Mouse (Mus musculus) ES-E14 (cell line): ENCODE results near the gene Rab5b. TPM values are rescaled to one million over a fixed set of nuclear protein-coding genes. Genes with fewer than 3 reads are reported as not detected.

Source experiments
- DNase-seq: peaks from one replicate; pipeline ENCODE4 v3.0.0-alpha.2; 2013; ENCODE audit warnings: low read depth, low spot score
- H3K27ac ChIP-seq: 2 replicates; pipeline ENCODE4 v1.5.1; 2012; ENCODE audit warnings: low read depth, mild to moderate bottlenecking, low read length, moderate library complexity, mixed read lengths; ENCODE audit not compliant: poor library complexity, insufficient read depth, severe bottlenecking
- H3K36me3 ChIP-seq: 2 replicates; pipeline ENCODE4 v1.6.1; 2012; ENCODE audit warnings: mild to moderate bottlenecking, low read length, moderate library complexity, mixed read lengths; ENCODE audit not compliant: control insufficient read depth, poor library complexity, insufficient read depth, severe bottlenecking
- H3K4me1 ChIP-seq, 2 experiments: fragments of 150-350 bp in 1 of 2; sonication (generic) in 1 of 2; 2 replicates each; pipeline ENCODE4 v1.6.1; 2012; ENCODE audit warnings: low read length in 2 of 2, mild to moderate bottlenecking in 1 of 2, mixed read lengths in 1 of 2; ENCODE audit not compliant: control insufficient read depth in 2 of 2, insufficient read depth in 2 of 2, poor library complexity in 1 of 2
- H3K4me3 ChIP-seq, 2 experiments: fragments of 150-350 bp in 1 of 2; sonication (generic) in 1 of 2; 2 replicates each; pipeline ENCODE4 v1.5.1; 2012; ENCODE audit warnings: low read length in 2 of 2, low read depth in 1 of 2, mild to moderate bottlenecking in 1 of 2, mixed read lengths in 1 of 2; ENCODE audit not compliant: insufficient read depth in 1 of 2, poor library complexity in 1 of 2, severe bottlenecking in 1 of 2
- H3K9ac ChIP-seq: 2 replicates; pipeline ENCODE4 v1.6.1; 2012; ENCODE audit warnings: low read depth, mild to moderate bottlenecking, low read length, mixed read lengths; ENCODE audit not compliant: poor library complexity, insufficient read depth, severe bottlenecking
- H3K9me3 ChIP-seq: fragments of 150-350 bp; sonication (generic); 2 replicates; pipeline ENCODE4 v1.6.1; 2012; ENCODE audit warnings: low read depth, mild to moderate bottlenecking, low read length; ENCODE audit not compliant: control insufficient read depth, insufficient read depth
- CHD2 ChIP-seq: IDR thresholded peaks from 2 replicates; pipeline ENCODE4 v1.6.1; 2014; ENCODE audit warnings: mild to moderate bottlenecking, low read depth, low read length, inconsistent platforms
- HCFC1 ChIP-seq: IDR thresholded peaks from 2 replicates; pipeline ENCODE4 v1.6.1; 2012; ENCODE audit warnings: low read length, inconsistent platforms, borderline replicate concordance; ENCODE audit not compliant: insufficient read depth
- MAFK ChIP-seq: IDR thresholded peaks from 2 replicates; pipeline ENCODE4 v1.6.1; 2014; ENCODE audit warnings: mild to moderate bottlenecking, low read depth, low read length, inconsistent platforms; ENCODE audit not compliant: insufficient read depth
- ZC3H11A ChIP-seq: IDR thresholded peaks from 2 replicates; pipeline ENCODE4 v1.6.1; 2012; ENCODE audit warnings: low read depth, mild to moderate bottlenecking, inconsistent platforms, low read length, borderline replicate concordance
- ZNF384 ChIP-seq: IDR thresholded peaks from 2 replicates; pipeline ENCODE4 v1.6.1; 2012; ENCODE audit warnings: low read depth, low read length, inconsistent platforms
- in situ Hi-C, 2 experiments: fragments of 600-800 bp; cut with MboI; formaldehyde crosslinking; loops; one replicate each; pipeline ENCODE4 v1.15.1; 2025; ENCODE audit warnings: low sequenced_read_pairs in 2 of 2, inconsistent platforms in 1 of 2; ENCODE audit not compliant: unreplicated experiment in 2 of 2
- total RNA-seq: library from RNA; depleted of rRNA; stranded (reverse); fragments of 300-350 nt; gene quantifications from 2 replicates; pipeline ENCODE4 v1.2.3, GENCODE M21; 2012

Rab5b gene
- total RNA-seq, 1 experiment, result 32.8 TPM

DNA sequence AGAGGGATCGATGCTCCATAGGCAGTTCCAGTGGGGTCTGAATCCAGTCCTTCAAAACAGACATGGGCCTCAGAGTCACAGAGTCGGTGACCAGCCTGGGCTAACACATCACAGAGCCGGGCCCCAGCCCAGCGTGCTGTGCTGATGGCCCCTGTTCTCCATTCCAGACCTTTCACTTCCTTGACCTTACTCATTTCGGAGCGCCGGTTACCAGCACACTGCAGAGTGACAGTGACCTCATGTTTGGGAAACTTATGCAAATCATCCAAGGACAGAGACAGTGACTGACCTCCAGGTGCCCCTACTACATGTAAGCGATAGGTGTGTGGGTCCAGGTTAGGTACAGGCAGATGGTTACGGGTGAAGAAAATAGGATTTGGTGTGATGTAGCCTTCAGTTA lies 24.9 kb downstream of the Rab5b start:
- in situ Hi-C loops, result loop anchor here in 1 of 2 experiments (10.0 kb wide), 1 partner anchor 56 kb away; no protein-coding TSS in a partner anchor
- H3K4me3 ChIP-seq, result no peak overlapping the region
- H3K4me1 ChIP-seq, result peaks cover 0 to 4% of the 10 kb centered on the region in 2 experiments; a peak in 2 of 4 replicates
- H3K36me3 ChIP-seq, result no peaks in the 10 kb centered on the region
- no peaks in the 10 kb centered on the region for H3K9me3 ChIP-seq
- DNase-seq, result no peak
- TF ChIP-seq ZC3H11A, result no peak
- TF ChIP-seq CHD2, result no peak
- TF ChIP-seq MAFK, result no peak
- no peak for TF ChIP-seq HCFC1
- no peak for TF ChIP-seq ZNF384
- no peak overlapping the region for H3K27ac ChIP-seq
- no peak overlapping the region for H3K9ac ChIP-seq

DNA sequence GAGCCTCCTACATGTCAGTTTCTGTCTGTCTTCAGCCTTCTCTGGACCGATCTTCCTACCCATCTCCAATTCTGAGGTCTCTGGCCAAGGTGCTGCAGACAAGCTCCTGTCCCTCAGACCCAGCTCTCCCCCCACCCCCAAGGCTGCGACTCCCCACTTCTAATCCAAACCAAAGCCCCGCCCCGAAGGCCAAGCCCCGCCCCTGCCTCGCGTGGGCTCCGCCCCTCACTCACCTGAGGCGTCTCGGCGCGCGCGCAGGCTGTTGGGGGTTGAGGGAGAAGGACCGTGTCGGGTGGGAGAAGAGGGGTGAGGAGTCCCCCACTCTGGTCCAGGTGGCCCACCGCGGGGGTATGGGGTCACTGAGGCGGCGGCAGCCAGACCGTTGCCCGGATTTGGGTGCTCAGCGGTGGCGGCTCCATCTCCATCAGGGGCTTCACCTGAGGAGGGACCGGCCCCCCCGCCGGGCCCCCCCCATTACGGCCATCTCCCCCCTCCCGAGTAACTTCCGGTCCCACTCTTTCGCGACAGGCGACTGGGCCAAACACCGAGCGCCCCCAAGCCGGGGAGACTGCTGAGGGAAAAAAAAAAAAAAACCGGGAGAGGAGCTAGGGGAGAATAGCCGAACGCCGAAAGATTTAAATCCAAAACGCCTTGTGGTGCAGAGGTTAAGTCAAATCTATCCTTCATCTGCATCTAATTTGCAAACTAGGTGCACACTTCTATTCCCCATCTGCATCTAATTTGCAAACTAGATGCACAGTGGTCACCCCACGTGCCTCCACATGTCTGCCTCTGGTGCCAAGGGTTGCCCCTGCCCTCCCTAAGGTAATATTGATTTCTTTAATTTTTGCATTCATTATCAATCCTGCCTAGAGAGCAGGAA lies 27.0 kb downstream of the Rab5b start:
- TF ChIP-seq MAFK, result 0 out of 2 replicates have a peak, but pooled peaks have one; percentile 33
- no peak for TF ChIP-seq CHD2
- TF ChIP-seq ZC3H11A, result no peak
- peak; percentile 100 for TF ChIP-seq ZNF384
- peak; percentile 49; the same call in 1 of the 2 replicates for TF ChIP-seq HCFC1
- DNase-seq, result no peak
- no peaks in the 10 kb centered on the region for H3K36me3 ChIP-seq
- peak overlapping the region; percentile 54 for H3K27ac ChIP-seq
- peak overlapping the region; percentile 73 for H3K9ac ChIP-seq
- H3K4me3 ChIP-seq, result peak overlapping the region; percentile 75 to 80
- in situ Hi-C loops, result no loop called here
- H3K9me3 ChIP-seq, result no peaks in the 10 kb centered on the region
- H3K4me1 ChIP-seq, result peaks cover 0 to 4% of the 10 kb centered on the region in 2 experiments; a peak in 2 of 4 replicates

DNA sequence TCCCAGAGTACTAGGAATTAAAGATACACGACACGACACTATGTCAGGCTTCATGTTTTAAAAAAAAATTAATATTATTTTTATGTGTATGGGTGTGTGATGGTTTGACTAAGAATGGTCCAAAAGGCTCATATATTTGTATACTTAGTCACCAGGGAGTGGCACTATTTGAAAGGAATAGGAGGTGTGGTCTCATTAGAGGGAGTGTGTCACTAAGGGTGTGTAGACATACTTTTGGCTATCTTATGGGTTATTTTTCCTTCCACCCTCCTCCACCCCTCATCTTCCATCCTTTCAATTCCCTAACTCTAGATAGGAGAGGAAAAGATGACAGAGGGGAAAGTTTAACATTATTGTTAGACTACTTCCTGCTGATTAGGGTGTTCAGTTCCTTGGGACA lies 30.3 kb downstream of the Rab5b start:
- Histone ChIP-seq H3K4me3 (no peak overlapping the region), H3K36me3 (no peaks in the 10 kb centered on the region), H3K27ac (no peak overlapping the region), H3K9me3 (no peaks in the 10 kb centered on the region), H3K9ac (no peak overlapping the region), H3K4me1 (no peaks in the 10 kb centered on the region; a peak in 2 of 4 replicates)
- no peak for DNase-seq
- no peak for TF ChIP-seq ZNF384
- TF ChIP-seq ZC3H11A, result no peak
- TF ChIP-seq MAFK, result no peak
- TF ChIP-seq CHD2, result no peak
- TF ChIP-seq HCFC1, result no peak
- in situ Hi-C loops, result no loop called here

DNA sequence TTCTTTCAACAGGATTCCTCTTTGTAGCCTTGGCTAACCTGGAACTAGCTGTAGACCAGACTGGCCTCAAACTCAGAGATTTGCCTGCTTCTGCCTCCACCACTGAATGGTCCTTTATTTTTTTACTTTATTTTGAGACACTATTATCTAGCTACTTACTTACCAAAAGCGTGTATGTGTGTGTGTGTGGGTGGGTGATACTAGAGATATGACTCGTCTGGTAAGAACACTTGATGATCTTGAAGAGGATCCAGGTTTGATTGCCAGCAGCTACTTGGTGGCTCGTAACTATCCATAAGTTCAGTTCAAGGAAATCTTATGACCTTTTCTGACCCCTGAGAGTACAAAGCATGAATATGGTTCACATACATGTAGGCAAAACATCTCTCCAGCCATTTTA lies 30.8 kb downstream of the Rab5b start:
- no peak overlapping the region for H3K9ac ChIP-seq
- in situ Hi-C loops, result no loop called here
- H3K4me3 ChIP-seq, result no peak overlapping the region
- no peak overlapping the region for H3K27ac ChIP-seq
- TF ChIP-seq CHD2 (no peak), ZC3H11A (no peak)
- DNase-seq, result no peak
- H3K9me3 ChIP-seq, result no peaks in the 10 kb centered on the region
- no peaks in the 10 kb centered on the region for H3K36me3 ChIP-seq
- no peaks in the 10 kb centered on the region; a peak in 2 of 4 replicates for H3K4me1 ChIP-seq
